Mouse (Mus musculus) adipocyte (in vitro differentiated cells): Measurements from ENCODE around the gene Srgap3.
A peak's percentile ranks its signal among the peaks of the same experiment; 100 is the strongest.

Source experiments
- DNase-seq: peaks from one replicate; pipeline ENCODE4 v3.0.0-alpha.2; 2016; ENCODE audit warnings: low spot score

Gene Srgap3

DNA sequence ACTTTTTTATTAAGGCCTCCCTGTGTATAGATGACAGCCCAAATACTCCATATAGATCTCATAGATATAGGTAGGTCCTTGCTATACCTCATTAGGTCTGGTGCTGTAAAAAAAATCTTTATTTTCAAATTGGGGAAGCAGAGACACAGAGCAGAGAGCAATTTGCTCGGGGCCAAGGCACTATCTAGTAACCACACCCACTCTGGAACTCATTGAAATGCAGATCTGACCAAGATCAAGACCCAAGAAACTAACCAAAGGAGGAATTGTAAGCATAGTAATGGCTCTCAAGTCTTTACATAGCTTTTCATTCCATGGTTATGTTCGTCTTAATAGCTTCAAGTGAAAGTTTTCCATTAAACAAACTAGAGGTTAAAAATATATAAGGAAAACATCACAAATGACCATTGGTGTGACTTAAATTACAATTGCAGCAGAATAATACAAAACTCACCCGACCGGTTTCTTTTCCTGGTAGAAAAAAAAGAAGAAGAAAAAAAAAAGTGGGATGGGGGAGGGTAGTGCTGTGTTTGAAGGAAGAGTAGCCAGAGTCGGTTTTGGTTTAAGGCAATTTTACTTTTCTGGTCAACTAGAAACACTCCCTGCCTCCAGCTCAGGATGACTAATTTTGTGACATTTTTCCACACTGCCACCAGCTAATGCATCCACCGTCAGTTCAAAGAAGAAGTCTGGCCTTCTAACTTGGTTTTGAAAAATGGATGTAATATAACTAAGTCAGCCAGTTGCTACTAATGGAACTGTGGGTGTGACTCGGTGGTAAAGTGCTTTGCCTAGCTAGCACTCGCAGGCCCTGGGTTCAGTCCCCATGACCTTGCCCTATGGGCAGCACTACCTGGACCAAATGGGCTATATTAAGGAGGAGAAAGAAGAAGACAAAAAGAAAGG lies 3.4 kb upstream of the Srgap3 start:
- no peak for DNase-seq

DNA sequence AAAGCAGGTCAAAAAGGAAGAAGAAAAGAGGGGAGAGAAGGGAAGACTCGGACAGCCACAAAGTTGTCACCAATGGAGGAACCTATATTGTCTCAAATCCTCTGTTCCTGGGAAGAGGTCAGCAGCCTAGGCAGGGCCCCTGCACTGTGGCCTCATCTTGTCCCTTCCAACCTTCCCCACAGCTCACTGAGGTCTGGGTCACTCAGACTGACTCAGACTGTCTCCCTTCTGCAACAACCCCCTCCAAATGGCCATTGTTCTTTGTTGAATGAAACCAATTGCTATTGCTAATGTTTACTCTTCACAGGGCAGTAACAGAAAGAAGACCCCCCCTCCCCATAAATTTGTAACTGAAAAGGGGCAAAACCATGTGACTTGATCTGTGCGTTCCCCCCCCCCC lies 2.2 kb upstream of the Srgap3 start:
- DNase-seq, result no peak

DNA sequence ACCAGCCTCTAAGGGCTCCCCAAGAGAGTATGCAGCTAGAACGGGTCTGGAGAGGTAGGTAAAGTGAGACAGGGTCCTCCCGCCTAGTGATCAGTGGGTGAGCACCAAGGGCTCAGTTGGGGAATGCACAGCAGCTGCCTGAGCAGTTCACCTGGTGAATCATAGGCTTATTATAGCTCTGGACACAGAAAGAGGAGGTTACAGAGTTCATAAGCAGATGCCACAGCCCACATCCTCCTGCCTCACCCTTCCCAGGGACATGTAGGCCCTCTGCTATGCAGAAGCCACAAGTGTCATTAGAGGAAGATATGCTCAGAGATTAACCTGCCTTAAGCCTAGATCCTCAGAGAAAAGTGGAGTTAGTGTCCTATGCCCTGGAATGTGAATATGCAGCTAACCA lies 1.4 kb upstream of the Srgap3 start:
- no peak for DNase-seq

DNA sequence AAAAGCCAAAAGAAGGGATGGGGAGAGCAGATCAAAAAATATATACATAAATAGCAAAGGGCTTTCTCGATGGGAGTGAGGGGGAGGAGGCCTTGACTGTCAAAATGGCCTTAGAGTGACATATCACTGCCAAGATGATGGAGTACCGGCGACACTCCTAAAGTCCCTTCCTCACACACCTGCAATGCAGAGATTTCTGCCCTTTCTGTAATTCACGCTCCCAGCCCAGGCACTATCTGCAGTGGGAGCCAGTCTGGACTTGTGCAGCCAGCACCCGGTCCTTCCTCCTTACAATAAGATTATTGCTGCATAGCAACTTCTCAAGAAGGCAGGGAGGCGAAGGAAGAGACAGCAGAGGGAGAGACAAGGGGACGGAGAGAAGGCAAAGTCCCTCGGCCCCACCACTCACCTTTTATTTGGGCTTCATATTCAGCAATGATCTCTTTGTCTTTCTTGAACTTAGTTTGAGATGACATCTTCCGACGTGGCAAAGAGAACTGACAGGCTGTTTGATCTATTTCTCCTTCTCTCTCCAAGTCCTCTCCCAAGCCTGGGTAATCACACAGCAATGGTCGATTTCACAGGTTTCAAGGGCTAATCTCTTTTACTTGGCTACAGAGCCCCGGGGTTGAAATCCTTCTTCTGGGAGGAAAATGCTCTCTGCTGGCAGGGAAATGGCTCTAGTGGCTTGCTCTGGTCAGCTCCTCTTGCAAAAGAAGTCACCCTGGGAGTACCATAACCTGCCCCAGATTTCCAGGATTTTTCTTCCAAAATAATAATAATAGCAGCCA lies 850 bp downstream of the Srgap3 start:
- DNase-seq, result peak; percentile 76

DNA sequence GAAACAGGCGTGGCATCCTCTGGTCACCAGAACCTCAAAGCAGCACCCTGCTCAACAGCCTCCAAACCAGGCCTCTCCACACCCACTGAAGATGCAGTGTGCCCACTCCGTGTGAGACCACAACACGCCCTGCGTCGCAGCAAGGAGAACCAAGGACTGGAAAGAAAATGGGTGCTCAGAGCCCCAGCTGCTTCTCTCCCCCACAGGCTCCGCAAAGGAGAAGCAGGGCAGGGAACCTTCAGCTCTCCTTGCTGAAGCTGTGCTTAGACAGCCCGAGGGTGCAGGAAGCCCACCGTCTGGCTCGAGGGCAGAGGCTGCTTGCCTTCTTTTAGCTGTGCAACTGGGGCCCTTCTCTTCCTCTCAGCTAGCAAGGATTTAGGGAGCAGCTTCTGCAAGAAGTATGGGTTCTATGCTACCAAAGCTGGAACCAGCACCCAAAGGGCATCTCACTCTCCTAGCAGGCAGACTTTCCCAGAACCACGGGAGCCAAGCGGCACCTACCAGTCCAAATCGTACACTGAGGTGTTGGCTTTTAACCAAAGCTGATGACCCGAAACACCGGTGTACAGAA lies 1.8 kb downstream of the Srgap3 start:
- no peak for DNase-seq

DNA sequence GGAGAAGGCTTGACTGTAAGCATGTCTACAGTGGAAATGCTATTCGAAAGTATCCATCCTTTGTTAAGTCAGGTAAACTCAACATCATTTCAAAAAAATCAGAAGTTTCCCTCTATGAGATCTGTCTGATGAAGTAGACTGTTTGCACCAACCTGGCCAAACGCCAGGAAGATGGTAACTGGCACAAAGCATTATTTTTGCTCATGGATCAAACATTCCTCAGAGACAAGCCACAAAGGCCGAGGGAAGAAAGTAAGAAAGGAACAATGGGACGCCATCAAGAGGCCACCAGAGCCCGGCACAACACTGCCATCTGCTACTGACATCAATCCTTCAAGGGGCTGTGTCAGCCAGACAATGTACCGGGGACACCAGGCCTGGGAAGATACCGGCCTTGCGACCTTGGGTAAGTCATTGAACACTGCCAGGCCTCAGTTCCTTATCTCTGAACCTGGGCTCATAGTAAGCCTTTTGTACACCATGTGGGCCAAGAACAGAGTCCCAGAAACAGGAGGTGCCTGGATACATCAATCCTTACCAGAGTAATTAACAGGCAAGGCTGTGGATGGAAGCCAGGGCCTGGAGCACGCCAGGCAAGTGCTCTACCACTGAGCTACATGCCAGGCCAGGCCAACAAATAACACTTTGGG lies 3.3 kb downstream of the Srgap3 start:
- no peak for DNase-seq

DNA sequence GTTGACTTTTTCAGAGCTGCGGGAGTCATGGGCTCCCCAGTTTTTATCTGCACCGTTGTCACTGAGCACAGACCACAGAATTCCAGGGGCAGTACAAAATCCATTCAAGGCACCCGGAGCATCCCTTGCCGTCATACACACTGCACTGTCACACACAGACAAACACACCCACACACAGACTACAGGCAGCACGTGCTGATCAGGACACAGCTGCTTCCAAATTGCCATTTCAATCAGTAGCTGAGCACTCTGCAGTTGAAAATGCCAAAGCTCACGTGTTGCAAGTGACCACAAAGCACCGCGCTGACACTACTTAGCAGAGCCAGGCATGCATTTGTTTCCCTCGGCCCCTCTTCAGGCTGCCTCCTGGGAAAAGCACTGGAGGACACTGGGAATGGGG lies 7.8 kb downstream of the Srgap3 start:
- DNase-seq, result no peak

DNA sequence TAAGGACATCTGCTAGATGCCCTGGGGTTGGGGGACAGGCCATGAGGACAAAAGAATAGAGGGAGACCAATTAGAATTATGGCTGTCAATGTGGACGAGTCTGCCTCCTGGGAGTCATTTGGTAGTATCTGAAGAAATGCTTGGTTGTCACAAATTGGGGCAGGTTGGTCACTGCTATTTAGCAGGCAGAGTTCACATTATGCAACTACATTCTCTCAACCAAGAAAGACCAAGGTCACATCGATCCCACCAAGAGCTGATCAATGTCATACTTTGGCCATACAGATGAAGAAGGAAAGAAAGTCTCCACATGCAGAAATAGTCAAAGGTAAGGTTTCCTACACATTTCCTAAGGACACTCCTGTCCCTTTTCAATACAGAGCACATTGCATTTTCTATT lies 9.3 kb downstream of the Srgap3 start:
- no peak for DNase-seq

DNA sequence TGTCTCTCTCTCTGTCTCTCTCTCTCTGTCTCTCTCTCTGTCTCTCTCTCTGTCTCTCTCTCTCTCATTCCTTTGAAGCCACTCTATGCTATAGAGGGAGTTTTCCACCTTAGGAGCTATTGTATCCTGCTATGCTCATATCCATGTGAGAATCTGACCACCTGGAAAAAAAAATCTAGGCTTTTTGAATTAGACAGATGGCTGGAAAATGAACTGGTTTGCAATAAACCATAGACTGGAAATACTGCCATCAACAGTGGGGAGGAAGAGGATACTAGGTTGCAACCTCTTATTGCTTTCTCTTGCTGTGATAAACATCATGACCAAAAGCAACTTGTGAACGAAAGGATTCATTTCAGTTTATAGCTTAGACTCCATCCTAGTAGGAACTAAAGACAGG lies 12.6 kb downstream of the Srgap3 start:
- no peak for DNase-seq

DNA sequence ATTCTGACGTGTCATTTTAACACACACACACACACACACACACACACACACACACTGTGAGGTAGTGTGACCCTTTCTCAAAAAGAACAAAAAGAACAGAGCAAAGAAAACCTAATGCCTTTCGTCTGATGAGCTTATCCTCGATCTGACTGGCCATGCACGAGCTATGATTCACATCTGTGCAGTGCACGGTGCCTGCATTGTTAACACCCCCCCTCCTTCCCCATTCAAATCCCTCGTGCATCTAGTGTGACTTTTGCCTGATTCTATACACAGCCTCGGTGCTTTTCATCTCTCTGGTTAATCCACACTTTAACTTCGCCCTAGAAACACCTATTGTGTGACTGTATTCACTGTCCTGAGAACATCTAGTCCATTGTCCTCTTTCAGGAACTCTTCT lies 14.5 kb downstream of the Srgap3 start:
- no peak for DNase-seq

DNA sequence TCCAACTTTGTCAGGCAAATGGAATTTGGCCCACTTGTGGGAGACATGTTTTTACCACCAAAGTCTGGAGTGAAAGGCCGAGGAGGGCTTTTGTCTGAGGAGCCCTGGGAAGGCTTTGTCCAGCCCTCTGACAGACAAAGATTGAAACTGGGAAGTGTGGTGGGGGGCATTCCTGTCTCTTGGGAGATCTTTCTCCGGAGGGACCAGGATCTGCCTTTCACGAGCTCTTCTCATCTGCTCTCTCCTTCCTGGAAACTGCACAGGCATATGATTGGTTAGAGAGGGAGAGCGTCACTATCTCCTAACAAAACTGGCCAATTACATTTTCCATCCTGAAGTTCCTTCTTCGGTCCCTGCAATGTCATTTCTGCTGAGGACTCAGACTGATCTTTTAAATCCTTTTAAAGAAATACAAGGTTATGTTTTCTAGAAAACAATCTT lies 17.0 kb downstream of the Srgap3 start:
- no peak for DNase-seq

DNA sequence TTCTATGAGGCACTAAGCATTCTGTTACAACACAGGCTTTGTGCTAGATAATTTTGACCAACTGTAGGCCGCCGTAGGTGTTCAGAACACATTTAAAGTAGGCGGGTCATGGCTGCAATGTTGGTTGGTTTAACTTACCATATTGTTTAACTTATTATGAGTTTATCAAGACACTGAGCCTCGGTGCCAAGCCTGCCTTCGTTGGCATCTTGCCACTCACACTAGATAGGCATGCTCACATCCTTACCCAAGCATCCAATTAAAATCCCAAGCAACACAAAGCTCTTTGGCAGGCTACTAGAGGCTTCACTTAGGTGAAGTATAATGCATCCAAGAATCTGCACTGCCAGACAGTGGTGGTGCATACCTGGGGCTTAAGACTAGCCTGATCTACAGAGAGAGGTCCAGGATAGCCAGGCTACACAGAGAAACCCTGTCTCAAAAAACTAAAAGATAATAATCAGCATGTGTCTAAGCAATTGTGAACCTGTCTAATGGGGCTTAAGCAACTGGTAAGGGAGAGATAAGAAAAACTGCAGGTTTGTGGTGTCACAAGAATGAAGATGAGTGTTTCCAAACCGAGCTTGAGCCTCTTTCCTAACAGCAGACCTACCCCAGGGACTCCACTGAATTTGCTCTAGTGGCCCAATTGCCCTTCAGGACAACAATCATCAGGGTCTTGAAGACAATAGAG lies 17.6 kb downstream of the Srgap3 start:
- no peak for DNase-seq

DNA sequence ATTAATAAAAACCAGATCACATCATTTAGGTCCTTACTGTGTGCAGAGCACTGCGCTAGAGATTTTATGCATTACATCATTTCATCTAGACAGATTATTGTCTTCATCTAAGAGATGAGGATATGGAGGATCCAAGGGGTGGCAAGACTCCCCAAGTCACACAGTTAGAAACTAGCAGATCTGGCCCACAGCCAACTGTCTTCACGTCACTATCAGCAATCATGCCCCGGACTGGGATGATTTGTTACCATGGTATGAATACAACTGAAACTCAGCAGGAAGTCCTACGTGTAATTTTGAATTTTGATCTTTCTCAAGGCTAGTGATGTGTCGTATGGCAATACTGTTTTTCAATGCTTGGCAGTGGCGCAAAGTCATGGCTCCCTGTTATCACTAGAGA lies 18.2 kb downstream of the Srgap3 start:
- DNase-seq, result no peak

DNA sequence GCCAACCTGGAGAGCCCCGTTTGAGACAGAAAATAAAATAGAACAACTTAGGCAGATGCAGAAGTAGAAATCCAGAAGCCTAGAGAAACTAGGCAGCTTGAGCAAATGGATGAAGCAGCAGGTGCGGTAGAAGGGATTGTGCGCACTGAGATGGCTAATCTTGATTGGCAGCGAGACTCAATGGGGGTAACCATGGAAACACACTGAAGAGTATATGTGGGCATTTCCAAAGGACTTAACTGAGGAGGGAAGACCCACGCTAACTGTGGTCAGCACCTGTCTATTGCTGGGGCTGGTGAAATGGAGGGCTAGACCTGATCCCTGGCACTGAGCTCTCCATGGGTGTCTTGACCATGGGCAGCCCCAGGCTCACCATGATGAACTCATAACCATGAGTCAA lies 19.7 kb downstream of the Srgap3 start:
- no peak for DNase-seq

DNA sequence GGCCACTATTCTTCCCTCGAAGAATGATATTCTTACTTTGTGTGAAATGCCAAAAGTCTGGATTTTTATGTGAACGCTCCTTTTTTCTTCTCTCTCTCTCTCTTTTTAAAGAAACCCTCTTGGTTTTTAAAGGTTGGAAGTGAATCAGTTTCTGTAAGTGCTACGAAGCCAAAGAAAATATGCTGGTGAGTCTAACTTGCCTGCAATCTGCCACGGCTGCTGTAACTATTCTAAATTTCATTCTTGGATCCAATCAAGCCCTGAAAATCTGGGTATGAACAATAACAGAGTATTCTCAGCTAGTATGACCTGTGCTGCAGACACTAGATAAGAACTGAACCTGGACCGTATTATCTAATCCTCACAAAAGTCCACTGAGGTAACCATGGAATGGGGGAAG lies 21.1 kb downstream of the Srgap3 start:
- DNase-seq, result no peak

DNA sequence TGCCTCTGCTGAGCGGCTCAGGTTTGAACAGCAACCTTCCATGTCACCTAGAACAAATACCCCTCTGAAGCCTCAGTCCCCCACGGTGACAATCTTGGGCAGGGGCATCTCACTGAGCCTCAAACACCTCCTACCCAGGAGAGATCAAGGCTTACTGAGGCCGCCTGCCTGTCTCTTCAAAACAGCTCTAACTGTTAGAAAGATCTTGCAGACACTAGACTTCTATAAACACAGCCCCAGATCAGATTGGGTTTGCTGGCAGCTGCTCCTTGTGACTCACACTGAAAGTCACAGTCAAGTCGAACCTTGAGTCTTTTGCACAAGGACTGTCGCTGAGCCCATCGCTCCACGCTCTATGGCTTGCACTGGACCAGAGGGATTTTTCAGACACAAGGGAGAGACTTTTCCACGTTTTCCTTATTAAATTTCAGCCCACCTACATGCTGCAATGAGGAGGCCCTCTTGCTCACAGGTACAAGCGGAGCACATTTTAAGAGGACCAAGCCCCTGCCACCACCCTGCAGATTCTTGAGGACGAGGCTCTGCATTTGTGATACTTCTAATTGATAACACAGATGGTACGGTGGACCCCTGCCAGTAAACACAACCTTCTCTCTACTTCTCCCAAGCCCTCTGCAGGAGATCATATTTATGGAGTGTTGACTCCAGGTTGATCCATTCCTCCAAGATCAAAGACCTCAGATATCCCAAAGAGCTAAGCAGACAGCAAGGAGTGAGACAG lies 21.7 kb downstream of the Srgap3 start:
- DNase-seq, result peak; percentile 28

DNA sequence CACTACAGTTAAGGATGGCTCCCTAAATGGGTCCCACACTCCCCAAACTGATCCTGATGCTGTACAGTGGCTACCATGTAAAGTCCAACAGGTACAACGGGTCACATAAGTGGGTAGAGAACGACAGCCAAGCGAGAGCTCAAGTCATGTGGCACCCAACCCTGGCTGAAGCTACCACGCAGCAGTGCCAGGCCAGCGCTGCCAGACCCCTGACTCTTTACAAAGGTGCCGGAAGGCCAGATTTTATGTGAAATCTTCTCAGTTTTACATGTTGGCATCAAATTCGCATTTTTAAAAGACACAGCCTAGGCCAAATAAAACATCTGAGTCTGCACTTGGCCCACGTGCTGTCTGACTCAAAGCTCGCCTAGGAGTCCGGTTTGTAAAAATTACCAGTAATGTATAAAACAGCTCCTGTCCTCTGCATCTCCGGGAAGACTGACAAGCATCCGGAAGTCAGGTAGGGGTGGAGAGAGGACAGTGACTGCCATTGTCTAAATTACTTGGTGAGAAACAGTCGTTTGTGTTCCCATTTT lies 22.4 kb downstream of the Srgap3 start:
- peak; percentile 42 for DNase-seq

DNA sequence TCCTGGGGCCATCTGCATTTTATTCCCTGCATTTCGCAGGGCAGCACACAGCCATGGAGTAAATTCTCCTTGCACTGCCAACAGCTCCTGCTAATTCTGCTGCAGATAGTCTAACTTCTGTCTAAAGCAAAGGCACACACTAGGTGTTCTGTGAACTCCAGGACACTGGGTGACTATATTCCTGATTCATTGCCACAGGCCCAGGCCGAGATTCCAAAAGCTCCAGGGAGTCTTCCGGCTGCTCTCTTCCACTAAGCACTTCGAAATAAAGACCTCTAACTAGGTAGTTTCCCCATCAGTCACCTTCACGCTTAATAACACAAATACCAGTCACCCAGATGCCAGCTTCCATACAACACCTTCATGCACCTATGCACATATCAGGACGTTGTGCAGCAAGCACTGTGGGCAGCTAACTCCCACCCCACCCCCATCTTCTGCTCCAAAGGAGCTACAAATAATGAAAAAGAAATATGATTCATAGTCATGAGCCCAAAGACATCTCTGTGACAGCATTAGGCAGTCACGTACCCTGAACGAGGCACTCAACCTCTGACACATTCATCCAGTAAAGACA lies 26.4 kb downstream of the Srgap3 start:
- DNase-seq, result no peak

DNA sequence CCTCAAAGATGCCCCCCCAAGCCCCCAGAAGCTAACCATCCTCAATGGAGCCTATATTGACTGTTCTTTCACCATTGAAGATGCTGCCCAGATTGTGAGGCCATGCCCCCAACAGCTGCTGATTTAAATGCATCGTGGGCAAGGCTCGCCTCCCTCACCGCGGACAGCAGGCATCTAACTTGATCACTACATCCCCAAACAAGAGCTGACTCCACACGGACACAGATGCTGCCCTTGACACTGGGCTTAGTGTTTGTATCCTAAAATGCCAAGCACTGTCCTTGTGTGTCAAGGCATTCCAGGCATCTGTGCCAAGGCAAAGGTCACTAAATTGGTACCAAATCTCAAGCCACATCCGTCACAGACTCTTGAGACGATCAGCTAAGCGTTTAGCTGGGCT lies 29.3 kb downstream of the Srgap3 start:
- DNase-seq, result no peak

DNA sequence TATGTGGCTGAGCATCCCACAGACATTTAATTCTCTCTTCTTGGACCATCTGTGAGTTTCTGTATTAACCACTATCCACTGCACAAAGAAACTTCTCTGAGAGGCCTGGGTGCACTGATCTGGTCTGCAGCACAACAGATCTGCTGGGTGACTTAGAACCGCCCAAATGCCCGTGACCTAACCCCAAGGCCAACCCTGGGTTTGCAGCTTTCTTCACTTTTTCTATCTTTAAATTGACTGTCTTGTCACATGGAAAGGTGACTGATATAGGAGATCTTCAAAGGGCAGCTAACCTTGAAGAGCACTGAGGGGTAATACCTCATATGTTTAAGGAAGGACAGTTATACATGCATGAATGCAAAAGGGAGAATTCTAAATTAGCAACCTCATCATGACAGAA lies 30.8 kb downstream of the Srgap3 start:
- DNase-seq, result no peak

DNA sequence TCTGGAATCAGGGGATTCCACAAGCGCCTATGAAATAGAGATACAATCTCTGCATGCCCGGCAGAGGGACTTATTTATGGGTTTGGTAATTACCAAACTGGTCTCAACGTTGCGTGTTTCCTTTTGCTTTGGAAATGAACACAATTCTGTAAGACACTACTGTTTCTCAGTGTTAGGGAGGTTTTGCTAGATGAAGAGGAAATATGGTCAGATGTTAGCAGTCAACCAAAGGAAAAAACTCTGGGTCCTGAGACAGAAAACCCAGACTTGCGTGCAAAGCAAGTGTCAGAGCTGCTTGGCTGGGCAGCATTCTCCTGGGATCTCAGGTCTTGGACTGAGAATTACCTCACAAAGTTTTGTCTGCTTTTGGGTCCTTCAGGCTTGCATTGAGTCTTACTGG lies 34.5 kb downstream of the Srgap3 start:
- no peak for DNase-seq
